25 mouse cellular contexts compared by ENCODE assay signal in genomic region chr8:58331151-58331550, GRCm38 (mm10).
"Had no signal": no experiment of that assay in that cellular context is flagged by ENCODE, and none has a peak within 500 bp of the region (broad histone marks: within the 10 kb centered on the region; RNA-seq: fewer than 3 reads in every experiment).

No protein-coding gene starts in this region.

- ATAC-seq: intestine, embryonic 15.5 days; midbrain, embryonic 13.5 days; midbrain, embryonic 16.5 days had no signal

- H3K27me3 ChIP-seq: intestine, embryonic 15.5 days; kidney, embryonic 15.5 days; limb, embryonic 12.5 days; limb, embryonic 15.5 days; liver, embryonic 15.5 days; lung, embryonic 15.5 days; megakaryocyte, embryonic 14.5 days; midbrain, embryonic 13.5 days; neural tube, embryonic 13.5 days had no signal

- DNase-seq: kidney, adult 11 months; kidney, adult 8-10 months; kidney, postnatal 10 days; kidney, postnatal 36 days; lung, adult 18-20 months; lung, postnatal 10 days; lung, postnatal 36 days; retina, postnatal 1 day; right cerebral cortex, postnatal 14 days; right cerebral cortex, postnatal 4 days; thymus, postnatal 25 days had no signal

- H3K4me1 ChIP-seq: intestine, embryonic 15.5 days; kidney, embryonic 15.5 days; limb, embryonic 12.5 days; limb, embryonic 15.5 days; liver, embryonic 15.5 days; lung, embryonic 15.5 days; megakaryocyte, embryonic 14.5 days; midbrain, embryonic 10.5 days; midbrain, embryonic 13.5 days; neural tube, embryonic 13.5 days had no signal

- H3K9ac ChIP-seq: intestine, embryonic 15.5 days; kidney, embryonic 15.5 days; limb, embryonic 12.5 days; limb, embryonic 15.5 days; liver, embryonic 15.5 days; lung, embryonic 15.5 days; midbrain, embryonic 13.5 days; neural tube, embryonic 13.5 days had no signal

- H3K4me2 ChIP-seq: intestine, embryonic 15.5 days; kidney, embryonic 15.5 days; limb, embryonic 12.5 days; limb, embryonic 15.5 days; liver, embryonic 11.5 days; liver, embryonic 15.5 days; lung, embryonic 15.5 days; midbrain, embryonic 13.5 days; neural tube, embryonic 13.5 days had no signal

- H3K36me3 ChIP-seq: intestine, embryonic 15.5 days; kidney, embryonic 15.5 days; limb, embryonic 12.5 days; limb, embryonic 15.5 days; liver, embryonic 15.5 days; lung, embryonic 15.5 days; midbrain, embryonic 10.5 days; midbrain, embryonic 13.5 days; neural tube, embryonic 13.5 days had no signal

- H3K27ac ChIP-seq: intestine, embryonic 15.5 days; kidney, embryonic 15.5 days; limb, embryonic 12.5 days; limb, embryonic 15.5 days; liver, embryonic 15.5 days; lung, embryonic 15.5 days; midbrain, embryonic 10.5 days; midbrain, embryonic 13.5 days; neural tube, embryonic 13.5 days; stomach, postnatal 0 days had no signal

- H3K4me3 ChIP-seq: intestine, embryonic 15.5 days; kidney, embryonic 15.5 days; limb, embryonic 12.5 days; limb, embryonic 15.5 days; liver, embryonic 15.5 days; lung, embryonic 15.5 days; megakaryocyte, embryonic 14.5 days; midbrain, embryonic 10.5 days; midbrain, embryonic 13.5 days; myocyte; neural tube, embryonic 13.5 days had no signal

- H3K9me3 ChIP-seq: intestine, embryonic 15.5 days; kidney, embryonic 15.5 days; limb, embryonic 12.5 days; limb, embryonic 15.5 days; liver, embryonic 15.5 days; lung, embryonic 15.5 days; megakaryocyte, embryonic 14.5 days; midbrain, embryonic 10.5 days; midbrain, embryonic 13.5 days; neural tube, embryonic 13.5 days had no signal
